Mouse (Mus musculus) CD8-positive naive resting alpha-beta T cell, adult 2 months (primary cell): ENCODE results near the gene Olfr161.
"Not testable (repeated sequence)": the region's sequence is repeated elsewhere in the genome, so short reads cannot be mapped to it uniquely, and the experiment has no call there.

ENCODE experiments used
- DNase-seq, 2 experiments: peaks; one replicate each; pipeline ENCODE4 v3.0.0; 2022; ENCODE audit warnings: low read depth in 2 of 2, low spot score in 2 of 2

Gene Olfr161

DNA sequence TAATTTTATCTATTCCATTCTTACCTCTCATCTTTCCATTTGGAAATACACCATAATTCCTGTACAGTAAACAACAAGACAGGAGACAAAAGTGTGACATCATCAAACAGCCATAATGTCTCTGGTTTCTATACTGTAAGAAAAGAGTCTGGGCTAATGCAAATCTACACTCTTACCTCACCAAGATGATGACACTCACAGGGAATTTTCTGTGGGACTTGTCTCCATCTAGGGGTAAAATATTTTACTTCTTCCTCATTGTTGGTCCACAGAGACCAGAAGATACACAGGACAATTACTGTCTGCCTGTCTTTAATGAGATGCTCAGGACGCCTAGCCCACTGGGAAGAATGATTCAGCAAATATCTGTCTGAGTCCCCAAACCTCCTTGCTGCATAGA lies at the start of gene Olfr161:
Gene Olfr161 (plus strand): TSS at position 352 of the 400 bp plus-strand sequence.
- no peak for DNase-seq

DNA sequence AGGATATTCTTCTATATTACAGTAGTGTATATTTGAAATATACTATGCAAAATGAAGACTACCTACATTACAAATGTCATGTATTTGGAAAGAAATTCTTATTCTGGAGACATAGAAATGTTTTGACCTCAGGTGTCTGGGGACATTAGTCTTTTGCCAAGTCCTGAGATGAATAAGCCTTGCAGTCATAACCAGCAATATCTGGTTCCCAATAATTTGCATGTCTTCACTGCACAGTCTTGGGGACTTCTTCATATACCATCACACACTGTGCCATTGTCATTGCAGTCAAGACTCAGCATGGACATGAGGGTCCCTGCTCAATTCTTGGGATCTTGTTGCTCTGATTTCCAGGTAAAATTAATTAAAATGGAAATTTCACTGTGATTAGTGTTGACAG lies 27.3 kb upstream of the Olfr161 start:
- DNase-seq = no peak

DNA sequence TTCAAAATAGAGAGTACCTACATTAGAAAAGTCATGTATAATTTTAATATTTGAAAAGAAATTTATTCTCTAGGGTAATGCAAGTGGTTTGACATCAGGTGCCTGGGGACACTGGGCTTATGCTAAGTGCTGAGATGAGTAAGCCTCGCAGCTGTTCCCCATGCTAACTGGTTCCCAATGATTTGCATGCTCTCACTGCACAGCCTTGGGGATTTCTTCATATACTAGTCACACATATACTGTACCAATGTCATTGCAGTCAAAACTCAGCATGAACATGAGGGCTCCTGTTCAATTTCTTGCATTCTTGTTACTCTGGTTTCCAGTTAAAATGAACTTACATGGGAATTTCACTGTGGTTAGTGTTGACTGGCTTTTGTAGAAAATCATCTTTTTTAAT lies 13.2 kb upstream of the Olfr161 start:
- not testable (repeated sequence) for DNase-seq

- not testable (repeated sequence) for DNase-seq
Measured at GRCm38 (mm10) chr16:3578227-3578848, 12.5 kb upstream of the Olfr161 start.

- not testable (repeated sequence) for DNase-seq
Measured at GRCm38 (mm10) chr16:3631376-3631775, 40.5 kb downstream of the Olfr161 start.

DNA sequence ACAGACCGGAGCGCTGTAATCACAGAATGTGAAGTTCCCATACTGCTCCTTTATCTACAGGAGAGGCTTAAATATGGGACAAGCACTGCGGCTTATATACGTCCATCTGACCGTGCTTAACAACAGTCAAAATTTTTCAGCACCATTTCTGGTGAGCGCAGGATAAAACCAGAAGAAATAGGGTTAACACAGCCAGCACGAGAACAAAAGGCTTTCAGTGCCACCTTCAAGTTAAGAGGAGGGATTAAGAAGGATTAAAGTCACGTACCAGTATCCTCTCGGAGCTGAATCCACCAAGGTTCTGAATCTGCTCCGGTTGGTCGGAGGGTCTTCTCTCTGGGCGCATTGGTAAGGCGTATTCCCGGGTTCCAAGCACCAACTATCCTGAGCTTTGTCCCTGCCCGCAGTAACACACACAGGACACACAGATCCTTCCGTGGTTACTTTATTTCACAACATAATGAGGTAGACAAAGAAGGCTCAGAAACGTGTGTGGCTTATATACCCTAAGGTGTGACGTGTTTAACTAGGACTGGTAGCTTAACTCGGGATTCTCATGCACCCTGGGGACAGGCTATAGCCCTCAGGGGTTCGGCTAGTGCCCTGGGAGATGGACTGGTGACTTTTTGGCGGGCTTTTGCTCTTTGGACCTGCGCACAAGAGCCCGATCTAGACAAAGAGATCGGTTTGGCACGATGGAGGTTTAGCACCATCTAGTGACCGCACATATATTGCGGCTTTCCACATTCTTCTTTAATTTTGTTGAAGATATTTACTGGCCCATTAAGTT lies 41.9 kb downstream of the Olfr161 start:
- DNase-seq = not testable (repeated sequence)
